Mouse (Mus musculus) liver, postnatal 0 days (tissue): ENCODE results near the gene Adar. TPM values are rescaled to one million over a fixed set of nuclear protein-coding genes. Genes with fewer than 3 reads are reported as not detected.

Source experiments
- ATAC-seq: fragments of 200-750 bp; cut with Nextera tagmentation; 2 replicates; pipeline ENCODE4 v1.8.0; 2017; ENCODE audit warnings: mild to moderate bottlenecking, moderate library complexity
- DNase-seq: peaks from one replicate; pipeline ENCODE4 v3.0.0-alpha.2; 2016
- H3K27ac ChIP-seq: fragments of 300-500 bp; sonication (generic); 2 replicates; pipeline ENCODE4 v1.5.1; 2014; ENCODE audit warnings: antibody characterized with exemption, moderate library complexity, mild to moderate bottlenecking, low read depth
- H3K27me3 ChIP-seq: fragments of 300-500 bp; sonication (generic); 2 replicates; pipeline ENCODE4 v1.6.1; 2014; ENCODE audit warnings: low read length, control low read depth, mixed read lengths; ENCODE audit not compliant: insufficient read depth
- H3K36me3 ChIP-seq: fragments of 300-500 bp; sonication (generic); replicated peaks from 2 replicates; pipeline ENCODE4 v1.6.1; 2014; ENCODE audit warnings: mild to moderate bottlenecking, control low read depth, low read length, moderate library complexity, mixed read lengths; ENCODE audit not compliant: insufficient read depth
- H3K4me1 ChIP-seq: fragments of 300-500 bp; sonication (generic); 2 replicates; pipeline ENCODE4 v1.6.1; 2014; ENCODE audit warnings: antibody characterized with exemption, mild to moderate bottlenecking, control low read depth; ENCODE audit not compliant: insufficient read depth
- H3K4me2 ChIP-seq: fragments of 300-500 bp; sonication (generic); 2 replicates; pipeline ENCODE4 v1.6.1; 2014; ENCODE audit warnings: low read depth, mild to moderate bottlenecking, low read length, moderate library complexity, mixed read lengths
- H3K4me3 ChIP-seq: fragments of 300-500 bp; sonication (generic); 2 replicates; pipeline ENCODE4 v1.5.1; 2014; ENCODE audit warnings: low read depth, low read length
- H3K9ac ChIP-seq: fragments of 300-500 bp; sonication (generic); replicated peaks from 2 replicates; pipeline ENCODE4 v1.6.1; 2014; ENCODE audit warnings: mild to moderate bottlenecking, moderate library complexity
- H3K9me3 ChIP-seq: fragments of 300-500 bp; sonication (generic); 2 replicates; pipeline ENCODE4 v1.6.1; 2016; ENCODE audit warnings: mild to moderate bottlenecking, control low read depth, low read length, mixed read lengths
- CTCF ChIP-seq: sonication (generic); IDR thresholded peaks from 2 replicates; pipeline ENCODE4 v1.5.1; 2016; ENCODE audit warnings: antibody characterized with exemption, low read depth
- EP300 ChIP-seq: IDR thresholded peaks from 2 replicates; pipeline ENCODE4 v1.6.1; 2016; ENCODE audit warnings: antibody characterized with exemption, low read depth, mild to moderate bottlenecking
- WGBS: fragments of 180-500 bp; shearing (Covaris S2); extraction: QIAGEN DNeasy Blood & Tissue Kit; methylation state at CpG from one replicate; pipeline ENCODE4 v1.1.7; 2014; ENCODE audit not compliant: insufficient replicate concordance; 5-methylcytosine and 5-hydroxymethylcytosine counted together
- polyA plus RNA-seq: library from polyadenylated mRNA; unstranded; fragments of >200 nt; fragmentation: Nextera tagmentation; extraction: Ambion mirVana; gene quantifications from 2 replicates; pipeline ENCODE4 v1.2.1, GENCODE M21; 2015

Adar gene
- 5.2 and 5.3 TPM in 2 replicates for polyA plus RNA-seq

DNA sequence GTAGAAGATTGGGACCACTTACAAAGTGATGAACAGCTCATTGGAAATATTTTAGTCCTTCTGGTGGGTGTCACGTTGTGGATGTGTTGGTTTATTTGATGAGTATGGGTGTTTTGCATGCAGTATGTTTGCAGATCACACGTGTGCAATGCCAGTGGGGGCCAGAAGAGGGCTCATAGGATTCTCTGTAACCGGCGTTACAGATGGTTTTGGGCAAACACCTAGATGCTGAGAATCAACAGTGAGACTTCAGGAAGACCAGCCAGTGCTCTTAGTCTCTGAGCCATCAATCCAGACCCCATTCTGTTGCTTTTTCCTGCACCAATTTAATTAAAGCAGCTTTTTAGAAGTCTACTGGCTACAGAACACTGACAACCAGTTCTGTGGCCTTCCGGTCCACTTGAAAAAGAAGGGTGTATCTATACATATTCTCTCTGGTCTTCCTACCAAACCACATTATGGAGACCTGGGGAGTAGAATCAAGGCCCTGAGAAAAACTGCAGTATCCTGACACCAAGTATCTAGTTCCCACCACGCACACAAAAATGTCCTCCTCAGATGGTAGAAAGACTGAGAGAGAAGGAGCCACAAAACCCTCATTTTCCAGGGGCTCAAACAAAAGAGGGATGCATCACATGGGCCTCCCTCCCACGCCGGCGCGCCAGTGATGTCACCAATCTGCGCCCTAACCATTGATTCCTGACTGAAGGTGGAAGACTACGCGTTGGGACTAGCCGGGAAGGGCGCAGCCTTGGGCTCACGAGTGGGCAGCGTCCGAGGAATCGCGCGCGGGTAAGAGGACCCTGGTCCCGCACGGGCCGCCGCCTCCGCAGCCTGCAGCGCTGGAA, at the start of gene Adar:
Gene Adar, plus strand, starts transcription at position 664 of the 848 bp plus-strand sequence.
- WGBS, result 5% methylated on average over 25 of the region's 28 CpGs
- Histone ChIP-seq H3K36me3 (no peaks in the 10 kb centered on the region), H3K27ac (no peak within 1 kb of the TSS), H3K9me3 (no peaks in the 10 kb centered on the region), H3K9ac (peak within 1 kb of the TSS; percentile 61), H3K27me3 (no peaks in the 10 kb centered on the region), H3K4me2 (peak within 1 kb of the TSS; percentile 98), H3K4me3 (peak within 1 kb of the TSS; percentile 66), H3K4me1 (peaks cover 12% of the 10 kb centered on the region; the same call in 1 of the 2 replicates)
- peak; percentile 82 for DNase-seq
- TF ChIP-seq CTCF (peak; percentile 73), EP300 (no peak)
- ATAC-seq, result peak; percentile 91

DNA sequence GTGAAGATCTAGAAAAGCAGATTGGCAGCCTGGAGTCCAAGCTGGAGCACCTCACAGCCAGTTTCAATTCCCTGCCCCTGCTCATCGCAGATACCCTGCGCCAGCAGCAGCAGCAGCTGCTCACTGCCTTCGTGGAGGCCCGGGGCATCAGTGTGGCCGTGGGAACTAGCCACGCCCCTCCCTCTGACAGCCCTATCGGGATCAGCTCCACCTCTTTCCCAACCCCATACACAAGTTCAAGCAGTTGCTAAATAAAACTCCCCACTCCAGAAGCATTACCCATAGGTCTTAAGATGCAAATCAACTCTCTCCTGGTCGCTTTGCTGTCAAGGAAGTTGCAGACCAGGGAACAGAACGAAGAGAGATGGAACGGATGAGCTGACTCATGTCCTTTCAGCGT, 47.7 kb upstream of the Adar start:
- 30% methylated on average over 11 of the region's 11 CpGs for WGBS
- no peaks in the 10 kb centered on the region for H3K9me3 ChIP-seq
- TF ChIP-seq CTCF (no peak), EP300 (no peak)
- H3K4me2 ChIP-seq, result no peak overlapping the region
- DNase-seq (no peak), ATAC-seq (no peak)
- no peak overlapping the region for H3K9ac ChIP-seq
- H3K27ac ChIP-seq, result no peak overlapping the region
- no peaks in the 10 kb centered on the region for H3K27me3 ChIP-seq
- H3K36me3 ChIP-seq, result no peaks in the 10 kb centered on the region
- no peaks in the 10 kb centered on the region for H3K4me1 ChIP-seq
- no peak overlapping the region for H3K4me3 ChIP-seq

DNA sequence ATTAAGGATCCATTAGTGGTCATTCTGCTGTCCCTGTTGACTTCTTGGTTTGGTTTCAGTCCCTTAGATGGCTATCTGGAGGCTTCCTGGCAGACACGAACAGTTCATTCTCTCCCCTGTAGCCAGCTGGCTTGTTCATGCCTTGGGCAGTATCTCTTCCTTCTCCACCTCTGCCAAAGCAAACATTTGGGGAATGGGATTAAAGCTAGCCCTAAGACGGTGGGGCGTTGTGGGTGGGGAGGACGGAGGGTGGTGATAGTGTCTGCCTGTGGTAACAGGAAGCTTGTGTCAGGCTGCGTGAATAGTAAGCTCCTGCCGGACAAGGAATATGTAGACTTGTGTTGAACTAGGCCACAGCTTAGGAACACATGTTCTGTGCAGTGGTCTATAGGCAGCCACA, 43.5 kb upstream of the Adar start:
- no peak overlapping the region for H3K9ac ChIP-seq
- H3K4me2 ChIP-seq, result no peak overlapping the region
- no peak for ATAC-seq
- no peaks in the 10 kb centered on the region for H3K4me1 ChIP-seq
- H3K27me3 ChIP-seq, result no peaks in the 10 kb centered on the region
- TF ChIP-seq CTCF, result no peak
- TF ChIP-seq EP300, result no peak
- DNase-seq, result no peak
- H3K36me3 ChIP-seq, result no peaks in the 10 kb centered on the region
- H3K4me3 ChIP-seq, result no peak overlapping the region
- no peak overlapping the region for H3K27ac ChIP-seq
- H3K9me3 ChIP-seq, result no peaks in the 10 kb centered on the region
- 43% methylated on average over 6 of the region's 6 CpGs for WGBS

DNA sequence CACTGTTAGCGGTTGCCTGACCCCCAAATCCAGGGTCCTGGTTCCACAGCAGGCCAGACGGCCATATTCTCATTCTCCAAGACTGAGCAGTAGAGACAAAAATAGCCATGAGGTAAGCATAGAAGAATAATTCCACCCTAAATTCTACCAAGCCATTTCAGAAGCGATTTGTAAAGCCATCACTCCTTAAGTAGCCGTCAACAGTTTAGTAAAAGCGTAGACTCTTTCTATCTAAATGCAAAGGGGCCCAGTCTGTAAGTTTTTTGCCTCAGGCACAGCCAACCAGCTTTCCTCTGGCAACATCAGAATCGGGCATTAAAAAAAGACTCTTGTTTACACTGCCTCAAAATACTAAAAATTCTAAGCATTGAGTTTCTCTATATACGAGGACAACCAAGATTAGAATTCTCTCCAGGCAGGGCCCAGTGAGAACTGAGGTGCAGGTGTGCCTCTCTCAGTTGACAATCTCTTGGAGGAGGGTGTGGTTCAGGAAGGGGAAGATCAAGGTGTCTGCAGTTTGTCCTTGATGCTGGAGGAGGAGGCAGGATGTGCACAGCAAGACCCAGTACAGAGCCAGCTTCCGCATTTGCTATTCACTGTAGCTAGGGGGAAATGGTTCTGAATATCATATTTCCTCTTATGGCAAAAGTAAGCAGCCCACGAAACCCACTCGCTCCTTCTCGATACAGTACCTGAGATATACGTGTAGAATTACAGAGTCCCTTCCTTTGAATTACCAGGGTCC, 42.1 kb upstream of the Adar start:
- Histone ChIP-seq H3K27ac (no peak overlapping the region), H3K4me3 (no peak overlapping the region), H3K9ac (no peak overlapping the region), H3K4me2 (no peak overlapping the region), H3K27me3 (no peaks in the 10 kb centered on the region), H3K36me3 (no peaks in the 10 kb centered on the region), H3K4me1 (no peaks in the 10 kb centered on the region), H3K9me3 (no peaks in the 10 kb centered on the region)
- ATAC-seq, result no peak
- 57% methylated on average over 12 of the region's 12 CpGs for WGBS
- no peak for DNase-seq
- TF ChIP-seq EP300 (no peak), CTCF (no peak)

DNA sequence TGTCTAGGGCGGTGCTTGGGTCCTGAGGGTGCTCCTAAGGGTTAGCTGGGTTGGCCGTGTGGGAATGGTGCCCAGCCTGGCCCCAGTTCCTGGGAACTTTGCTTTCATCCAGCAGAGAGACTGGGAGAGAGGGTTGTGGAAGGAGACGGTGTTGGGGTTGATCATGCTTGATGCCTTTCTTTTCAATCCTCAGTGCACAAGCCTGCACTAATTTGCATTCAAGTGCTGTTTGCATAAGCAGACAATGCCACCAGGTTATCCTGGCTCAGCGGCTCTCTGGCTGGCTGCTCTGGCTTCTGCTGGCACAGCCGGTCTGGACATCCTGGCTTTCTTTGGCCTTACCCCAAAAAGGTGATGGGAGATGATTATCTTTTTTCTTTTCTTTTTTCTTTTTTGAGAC, 37.2 kb upstream of the Adar start:
- H3K36me3 ChIP-seq, result no peaks in the 10 kb centered on the region
- H3K27me3 ChIP-seq, result no peaks in the 10 kb centered on the region; the same call in 1 of the 2 replicates
- no peak overlapping the region for H3K27ac ChIP-seq
- no peak overlapping the region for H3K4me2 ChIP-seq
- H3K4me1 ChIP-seq, result no peaks in the 10 kb centered on the region
- no peak overlapping the region for H3K4me3 ChIP-seq
- no peak for DNase-seq
- no peaks in the 10 kb centered on the region for H3K9me3 ChIP-seq
- TF ChIP-seq CTCF (no peak), EP300 (no peak)
- no peak overlapping the region for H3K9ac ChIP-seq
- 82% methylated on average over 5 of the region's 5 CpGs for WGBS
- no peak for ATAC-seq

DNA sequence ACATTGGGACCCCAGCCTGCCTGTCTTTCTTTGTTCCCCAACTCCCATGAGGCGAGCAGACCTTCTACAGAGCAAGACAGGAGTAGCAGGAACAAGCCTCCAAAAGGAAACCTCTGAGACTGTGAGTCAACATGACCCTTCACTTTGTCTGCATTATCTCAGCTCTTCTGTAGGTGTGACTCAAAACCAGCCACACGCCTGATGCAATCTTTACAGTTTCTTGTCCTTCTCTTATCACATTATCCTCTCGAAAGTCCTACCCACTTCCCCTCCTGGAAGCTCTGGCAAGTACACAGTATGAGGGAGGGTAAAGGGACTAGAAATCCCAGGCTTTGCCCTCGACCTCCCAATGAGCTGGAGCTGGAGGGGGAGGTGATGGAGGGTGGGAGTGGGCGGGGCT, 28.8 kb upstream of the Adar start:
- ATAC-seq (no peak), DNase-seq (no peak)
- no peak overlapping the region for H3K27ac ChIP-seq
- no peak overlapping the region for H3K4me3 ChIP-seq
- no peak overlapping the region for H3K4me2 ChIP-seq
- TF ChIP-seq CTCF, result no peak
- TF ChIP-seq EP300, result no peak
- peaks cover 11% of the 10 kb centered on the region; the same call in 1 of the 2 replicates for H3K27me3 ChIP-seq
- no peak overlapping the region for H3K9ac ChIP-seq
- H3K4me1 ChIP-seq, result peaks cover 3% of the 10 kb centered on the region; the same call in 1 of the 2 replicates
- WGBS, result 25% methylated on average over 5 of the region's 5 CpGs
- H3K36me3 ChIP-seq, result no peaks in the 10 kb centered on the region
- H3K9me3 ChIP-seq, result peaks cover 2% of the 10 kb centered on the region; the same call in 1 of the 2 replicates
